Mouse (Mus musculus) testis, adult 2 months (tissue): ENCODE measurements around the gene Prima1. TPM values are rescaled to one million over a fixed set of nuclear protein-coding genes. Genes with fewer than 3 reads are reported as not detected.

Experiments
- H3K27ac ChIP-seq: fragments of 200-500 bp; 2 replicates; pipeline ENCODE4 v1.5.1; 2012; ENCODE audit warnings: low read depth, low read length; ENCODE audit not compliant: control insufficient read depth, insufficient read depth
- H3K27me3 ChIP-seq: fragments of 200-500 bp; 2 replicates; pipeline ENCODE4 v1.6.1; 2012; ENCODE audit warnings: mild to moderate bottlenecking, low read length, moderate library complexity; ENCODE audit not compliant: control insufficient read depth, insufficient read depth
- H3K36me3 ChIP-seq: fragments of 200-500 bp; 2 replicates; pipeline ENCODE4 v1.6.1; 2012; ENCODE audit warnings: mild to moderate bottlenecking, low read length; ENCODE audit not compliant: control insufficient read depth, insufficient read depth
- H3K4me1 ChIP-seq: fragments of 200-500 bp; 2 replicates; pipeline ENCODE4 v1.6.1; 2012; ENCODE audit warnings: low read length; ENCODE audit not compliant: control insufficient read depth, insufficient read depth
- H3K4me3 ChIP-seq: fragments of 200-500 bp; 2 replicates; pipeline ENCODE4 v1.5.1; 2012; ENCODE audit warnings: low read depth, mild to moderate bottlenecking, low read length, moderate library complexity, mixed read lengths; ENCODE audit not compliant: control insufficient read depth
- CTCF ChIP-seq: fragments of 200-500 bp; IDR thresholded peaks from 2 replicates; pipeline ENCODE4 v1.5.1; 2012; ENCODE audit warnings: low read depth, mild to moderate bottlenecking, inconsistent platforms, low read length, moderate library complexity; ENCODE audit not compliant: control insufficient read depth, insufficient read depth, insufficient replicate concordance
- POLR2A ChIP-seq: fragments of 200-500 bp; IDR thresholded peaks from 2 replicates; pipeline ENCODE4 v1.6.1; 2012; ENCODE audit warnings: low read depth, mild to moderate bottlenecking, inconsistent platforms, low read length, moderate library complexity; ENCODE audit not compliant: control insufficient read depth
- polyA plus RNA-seq: library from polyadenylated mRNA; depleted of rRNA; stranded (reverse); fragments of >200 nt; gene quantifications from 2 replicates; pipeline ENCODE4 v1.2.3, GENCODE M21; 2012

Gene Prima1
- polyA plus RNA-seq, 1 experiment = 0.81 TPM

DNA sequence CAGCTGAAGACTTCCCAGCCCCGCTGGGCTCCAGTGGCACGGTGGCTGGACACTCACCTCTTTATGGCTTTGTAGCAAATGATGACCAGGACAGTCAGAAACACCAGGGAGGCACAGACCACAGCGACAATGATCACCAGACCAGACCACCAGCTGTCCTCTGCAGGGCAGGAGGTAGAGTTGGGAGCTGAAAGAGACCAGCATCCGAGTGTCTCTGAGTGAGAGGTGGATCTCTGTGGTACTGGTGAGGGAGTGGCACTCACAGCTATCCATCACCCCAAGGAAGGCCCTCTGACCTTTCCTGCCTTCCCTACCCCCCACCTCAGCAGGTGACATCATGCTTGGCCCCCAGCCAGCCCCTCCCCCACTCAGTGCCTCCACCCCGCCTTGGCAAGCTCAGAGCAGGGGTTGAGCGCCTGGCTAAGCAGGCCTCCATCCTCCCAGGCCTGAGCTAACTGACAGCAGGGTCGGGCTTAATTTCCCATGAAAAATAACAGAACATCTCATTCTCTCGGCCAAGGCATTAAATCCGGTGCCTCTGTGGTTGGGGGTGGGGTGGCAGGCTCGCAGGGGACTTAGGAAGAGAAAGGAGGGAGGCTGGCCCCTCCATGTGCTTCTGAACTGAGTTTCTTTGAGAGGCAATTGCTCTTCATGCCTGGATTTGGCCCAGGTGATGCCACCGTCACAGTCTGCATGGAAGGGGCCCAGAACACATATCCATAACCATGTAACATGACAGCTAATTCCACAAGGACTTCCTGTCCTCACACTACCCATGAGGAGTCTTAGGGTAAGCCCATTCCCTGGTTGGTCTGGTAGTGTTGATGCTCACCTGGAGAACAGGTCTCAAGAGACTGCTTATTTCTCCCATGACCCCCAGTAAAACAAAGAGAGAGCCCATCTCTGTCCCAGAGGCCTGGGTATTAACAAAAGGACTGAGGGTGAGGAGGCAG, 39.1 kb downstream of the Prima1 start:
- H3K36me3 ChIP-seq = no peaks in the 10 kb centered on the region
- TF ChIP-seq CTCF (no peak), POLR2A (no peak)
- H3K4me1 ChIP-seq = no peaks in the 10 kb centered on the region
- H3K27me3 ChIP-seq = no peaks in the 10 kb centered on the region
- no peak overlapping the region for H3K27ac ChIP-seq
- no peak overlapping the region for H3K4me3 ChIP-seq

GRCm38 (mm10) chr12:103192996-103193395, 49.0 kb downstream of the Prima1 start:
- no peaks in the 10 kb centered on the region for H3K36me3 ChIP-seq
- TF ChIP-seq CTCF (no peak), POLR2A (no peak)
- H3K4me1 ChIP-seq = peaks cover 3% of the 10 kb centered on the region; the same call in 1 of the 2 replicates
- H3K27ac ChIP-seq = no peak overlapping the region
- H3K4me3 ChIP-seq = no peak overlapping the region
- no peaks in the 10 kb centered on the region for H3K27me3 ChIP-seq

GRCm38 (mm10) chr12:103189771-103190170, 52.2 kb downstream of the Prima1 start:
- TF ChIP-seq POLR2A (no peak), CTCF (no peak)
- Histone ChIP-seq H3K4me3 (no peak overlapping the region), H3K27me3 (no peaks in the 10 kb centered on the region), H3K27ac (no peak overlapping the region), H3K4me1 (peaks cover 3% of the 10 kb centered on the region; the same call in 1 of the 2 replicates), H3K36me3 (no peaks in the 10 kb centered on the region)

- Histone ChIP-seq H3K4me3 (no peak overlapping the region), H3K4me1 (peaks cover 3% of the 10 kb centered on the region; the same call in 1 of the 2 replicates), H3K27me3 (no peaks in the 10 kb centered on the region), H3K36me3 (no peaks in the 10 kb centered on the region), H3K27ac (no peak overlapping the region)
- TF ChIP-seq CTCF (no peak), POLR2A (no peak)
These were observed 53.7 kb downstream of the Prima1 start for GRCm38 (mm10) chr12:103188223-103188622.

GRCm38 (mm10) chr12:103187020-103187419, 54.9 kb downstream of the Prima1 start:
- peaks cover 3% of the 10 kb centered on the region; the same call in 1 of the 2 replicates for H3K4me1 ChIP-seq
- H3K36me3 ChIP-seq = no peaks in the 10 kb centered on the region
- no peaks in the 10 kb centered on the region for H3K27me3 ChIP-seq
- TF ChIP-seq CTCF (no peak), POLR2A (no peak)
- no peak overlapping the region for H3K27ac ChIP-seq
- H3K4me3 ChIP-seq = no peak overlapping the region

GRCm38 (mm10) chr12:103183057-103183456, 58.9 kb downstream of the Prima1 start:
- H3K4me3 ChIP-seq = no peak overlapping the region
- H3K36me3 ChIP-seq = no peaks in the 10 kb centered on the region
- H3K27me3 ChIP-seq = no peaks in the 10 kb centered on the region
- no peak overlapping the region for H3K27ac ChIP-seq
- no peak for TF ChIP-seq POLR2A
- no peak for TF ChIP-seq CTCF
- H3K4me1 ChIP-seq = peaks cover 2% of the 10 kb centered on the region; the same call in 1 of the 2 replicates

DNA sequence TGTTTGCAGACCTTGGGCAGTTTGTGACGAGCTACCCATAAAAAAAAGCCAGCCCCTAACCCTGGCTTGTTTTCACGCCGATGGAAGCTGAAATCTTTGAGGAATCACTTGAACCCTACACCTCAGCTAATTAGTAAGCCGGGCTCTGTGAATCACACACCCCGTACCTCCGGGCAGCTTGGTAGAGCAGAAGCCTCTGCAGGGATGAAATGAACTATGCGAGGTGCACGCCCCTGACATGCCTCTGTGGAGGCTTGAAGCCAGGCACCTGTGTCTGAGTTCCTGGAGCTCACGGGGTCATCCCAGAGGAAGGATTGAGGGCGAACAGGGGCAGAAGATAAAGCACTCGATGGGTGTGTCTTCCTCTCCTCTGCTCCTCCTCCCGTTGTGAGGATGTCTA, 73.1 kb downstream of the Prima1 start:
- Histone ChIP-seq H3K36me3 (no peaks in the 10 kb centered on the region), H3K4me1 (no peaks in the 10 kb centered on the region), H3K4me3 (no peak overlapping the region), H3K27ac (no peak overlapping the region), H3K27me3 (no peaks in the 10 kb centered on the region)
- no peak for TF ChIP-seq CTCF
